Mouse (Mus musculus) MEL (cell line): ENCODE data around the gene Pigyl. TPM values are rescaled to one million over a fixed set of nuclear protein-coding genes. Genes with fewer than 3 reads are reported as not detected.

Experiments used
- DNase-seq: peaks from one replicate; pipeline ENCODE4 v3.0.0; 2011; ENCODE audit warnings: low read depth, low spot score
- H3K27ac ChIP-seq: 2 replicates; pipeline ENCODE4 v1.5.1; 2012; ENCODE audit warnings: low read depth, mild to moderate bottlenecking, control low read depth, low read length, moderate library complexity; ENCODE audit not compliant: control insufficient read depth
- H3K27me3 ChIP-seq, 2 experiments: fragments of 150-350 bp in 1 of 2; sonication (generic) in 1 of 2; 2 replicates each; pipeline ENCODE4 v1.6.1; 2012; ENCODE audit warnings: low read length in 2 of 2, mild to moderate bottlenecking in 2 of 2, improper control_type of control experiment in 1 of 2, moderate library complexity in 1 of 2; ENCODE audit not compliant: insufficient read depth in 2 of 2, control insufficient read depth in 1 of 2
- H3K36me3 ChIP-seq, 2 experiments: 2 replicates each; pipeline ENCODE4 v1.6.1; 2012 to 2014; ENCODE audit warnings: low read length in 2 of 2, improper control_type of control experiment in 1 of 2, inconsistent platforms in 1 of 2, mild to moderate bottlenecking in 1 of 2; ENCODE audit not compliant: insufficient read depth in 2 of 2, control insufficient read depth in 1 of 2
- H3K4me1 ChIP-seq, 2 experiments: fragments of 150-350 bp in 1 of 2; sonication (generic) in 1 of 2; 2 replicates each; pipeline ENCODE4 v1.6.1; 2012; ENCODE audit warnings: low read length in 2 of 2, improper control_type of control experiment in 1 of 2, mild to moderate bottlenecking in 1 of 2; ENCODE audit not compliant: insufficient read depth in 2 of 2, control insufficient read depth in 1 of 2
- H3K4me3 ChIP-seq, 2 experiments: fragments of 150-350 bp in 1 of 2; sonication (generic) in 1 of 2; 2 replicates each; pipeline ENCODE4 v1.5.1; 2012; ENCODE audit warnings: low read depth in 2 of 2, low read length in 2 of 2, mild to moderate bottlenecking in 2 of 2, moderate library complexity in 2 of 2, control low read depth in 1 of 2, improper control_type of control experiment in 1 of 2; ENCODE audit not compliant: control insufficient read depth in 1 of 2, insufficient read depth in 1 of 2
- H3K79me2 ChIP-seq: 2 replicates; pipeline ENCODE4 v1.6.1; 2012; ENCODE audit warnings: mild to moderate bottlenecking, low read length, moderate library complexity; ENCODE audit not compliant: control insufficient read depth, poor library complexity, insufficient read depth
- H3K9ac ChIP-seq: 2 replicates; pipeline ENCODE4 v1.6.1; 2012; ENCODE audit warnings: low read depth, mild to moderate bottlenecking, control low read depth, low read length, moderate library complexity; ENCODE audit not compliant: control insufficient read depth, poor library complexity, severe bottlenecking
- H3K9me3 ChIP-seq: fragments of 150-350 bp; sonication (generic); replicated peaks from 2 replicates; pipeline ENCODE4 v1.6.1; 2012; ENCODE audit warnings: mild to moderate bottlenecking, low read length, improper control_type of control experiment, moderate library complexity; ENCODE audit not compliant: insufficient read depth
- BHLHE40 ChIP-seq: IDR thresholded peaks from 2 replicates; pipeline ENCODE4 v1.6.1; 2012; ENCODE audit warnings: low read depth, mild to moderate bottlenecking, inconsistent platforms, low read length, improper control_type of control experiment, borderline replicate concordance
- CHD1 ChIP-seq: IDR thresholded peaks from 2 replicates; pipeline ENCODE4 v1.6.1; 2012; ENCODE audit warnings: low read depth, mild to moderate bottlenecking, inconsistent platforms, low read length, improper control_type of control experiment
- CHD2 ChIP-seq: IDR thresholded peaks from 2 replicates; pipeline ENCODE4 v1.6.1; 2011; ENCODE audit warnings: low read length, improper control_type of control experiment
- CTCF ChIP-seq, 3 experiments: IDR thresholded peaks in 2 of 3; conservative IDR thresholded peaks in 1 of 3; 2 replicates each; pipeline ENCODE4 v1.5.1; 2011 to 2012; ENCODE audit warnings: low read length in 3 of 3, low read depth in 2 of 3, mild to moderate bottlenecking in 2 of 3, improper control_type of control experiment in 1 of 3, inconsistent platforms in 1 of 3, mixed read lengths in 1 of 3, moderate library complexity in 1 of 3; ENCODE audit not compliant: control insufficient read depth in 1 of 3, insufficient read depth in 1 of 3, poor library complexity in 1 of 3, severe bottlenecking in 1 of 3
- E2F4 ChIP-seq: IDR thresholded peaks from 2 replicates; pipeline ENCODE4 v1.6.1; 2011; ENCODE audit warnings: low read depth, low read length, improper control_type of control experiment, borderline replicate concordance
- ELF1 ChIP-seq: IDR thresholded peaks from 2 replicates; pipeline ENCODE4 v1.6.1; 2014; ENCODE audit warnings: low read depth, mild to moderate bottlenecking, inconsistent platforms, low read length, improper control_type of control experiment, moderate library complexity
- EP300 ChIP-seq, 2 experiments: IDR thresholded peaks; 2 replicates each; pipeline ENCODE4 v1.6.1; 2011; ENCODE audit warnings: improper control_type of control experiment in 2 of 2, low read length in 2 of 2, low read depth in 1 of 2, mild to moderate bottlenecking in 1 of 2
- ETS1 ChIP-seq: IDR thresholded peaks from 2 replicates; pipeline ENCODE4 v1.6.1; 2012; ENCODE audit warnings: low read depth, mild to moderate bottlenecking, inconsistent platforms, low read length, improper control_type of control experiment, moderate library complexity
- GATA1 ChIP-seq: IDR thresholded peaks from 2 replicates; pipeline ENCODE4 v1.6.1; 2011; ENCODE audit warnings: low read depth, low read length, improper control_type of control experiment
- HCFC1 ChIP-seq: IDR thresholded peaks from 2 replicates; pipeline ENCODE4 v1.6.1; 2012; ENCODE audit warnings: low read depth, mild to moderate bottlenecking, inconsistent platforms, low read length, improper control_type of control experiment, moderate library complexity
- JUND ChIP-seq: IDR thresholded peaks from 2 replicates; pipeline ENCODE4 v1.6.1; 2011; ENCODE audit warnings: low read depth, mild to moderate bottlenecking, improper control_type of control experiment, low read length
- MAFK ChIP-seq: IDR thresholded peaks from 2 replicates; pipeline ENCODE4 v1.6.1; 2011; ENCODE audit warnings: low read depth, mild to moderate bottlenecking, low read length, improper control_type of control experiment, borderline replicate concordance
- MAX ChIP-seq: IDR thresholded peaks from 2 replicates; pipeline ENCODE4 v1.6.1; 2011; ENCODE audit warnings: low read length, improper control_type of control experiment
- MEF2A ChIP-seq: IDR thresholded peaks from 2 replicates; pipeline ENCODE4 v1.6.1; 2014; ENCODE audit warnings: low read depth, mild to moderate bottlenecking, inconsistent platforms, low read length, improper control_type of control experiment; ENCODE audit not compliant: poor library complexity, insufficient replicate concordance, severe bottlenecking; ENCODE audit errors: extremely low read depth
- MXI1 ChIP-seq: IDR thresholded peaks from 2 replicates; pipeline ENCODE4 v1.6.1; 2011; ENCODE audit warnings: mild to moderate bottlenecking, low read depth, low read length, improper control_type of control experiment
- MYB ChIP-seq: IDR thresholded peaks from 2 replicates; pipeline ENCODE4 v1.6.1; 2011; ENCODE audit warnings: mild to moderate bottlenecking, low read depth, low read length, improper control_type of control experiment
- MYC ChIP-seq: IDR thresholded peaks from 2 replicates; pipeline ENCODE4 v1.6.1; 2011; ENCODE audit warnings: low read depth, mild to moderate bottlenecking, low read length, improper control_type of control experiment, moderate library complexity
- NELFE ChIP-seq: IDR thresholded peaks from 2 replicates; pipeline ENCODE4 v1.6.1; 2011; ENCODE audit warnings: low read depth, low read length, improper control_type of control experiment
- NRF1 ChIP-seq: IDR thresholded peaks from 2 replicates; pipeline ENCODE4 v1.6.1; 2014; ENCODE audit warnings: low read depth, mild to moderate bottlenecking, inconsistent platforms, low read length, improper control_type of control experiment, moderate library complexity; ENCODE audit not compliant: poor library complexity, insufficient read depth, severe bottlenecking
- POLR2A ChIP-seq, 2 experiments: IDR thresholded peaks; 2 replicates each; pipeline ENCODE4 v1.6.1; 2011 to 2012; ENCODE audit warnings: low read length in 2 of 2, mild to moderate bottlenecking in 2 of 2, control low read depth in 1 of 2, improper control_type of control experiment in 1 of 2, low read depth in 1 of 2, moderate library complexity in 1 of 2; ENCODE audit not compliant: control insufficient read depth in 1 of 2, insufficient read depth in 1 of 2, poor library complexity in 1 of 2
- POLR2AphosphoS2 ChIP-seq: IDR thresholded peaks from 2 replicates; pipeline ENCODE4 v1.6.1; 2011; ENCODE audit warnings: low read length, improper control_type of control experiment
- POLR2AphosphoS5 ChIP-seq: IDR thresholded peaks from 2 replicates; pipeline ENCODE4 v1.6.1; 2012; ENCODE audit warnings: low read depth, borderline replicate concordance, mild to moderate bottlenecking, inconsistent platforms, low read length, moderate library complexity, mixed read lengths
- RAD21 ChIP-seq: IDR thresholded peaks from 2 replicates; pipeline ENCODE4 v1.6.1; 2011; ENCODE audit warnings: mild to moderate bottlenecking, low read depth, low read length, improper control_type of control experiment
- SIN3A ChIP-seq: IDR thresholded peaks from 2 replicates; pipeline ENCODE4 v1.6.1; 2012; ENCODE audit warnings: low read length, improper control_type of control experiment, inconsistent platforms
- SMC3 ChIP-seq: IDR thresholded peaks from 2 replicates; pipeline ENCODE4 v1.6.1; 2011; ENCODE audit warnings: low read depth, low read length, improper control_type of control experiment
- TAL1 ChIP-seq: IDR thresholded peaks from 2 replicates; pipeline ENCODE4 v1.6.1; 2012; ENCODE audit warnings: mild to moderate bottlenecking, inconsistent platforms, low read length, moderate library complexity, mixed read lengths
- USF2 ChIP-seq, 2 experiments: IDR thresholded peaks; 2 replicates each; pipeline ENCODE4 v1.6.1; 2011 to 2012; ENCODE audit warnings: improper control_type of control experiment in 2 of 2, low read length in 2 of 2, borderline replicate concordance in 1 of 2, inconsistent platforms in 1 of 2, low read depth in 1 of 2, mild to moderate bottlenecking in 1 of 2; ENCODE audit not compliant: insufficient read depth in 1 of 2
- ZC3H11A ChIP-seq: IDR thresholded peaks from 2 replicates; pipeline ENCODE4 v1.6.1; 2012; ENCODE audit warnings: low read depth, mild to moderate bottlenecking, inconsistent platforms, low read length, improper control_type of control experiment
- ZKSCAN1 ChIP-seq: IDR thresholded peaks from 2 replicates; pipeline ENCODE4 v1.6.1; 2012; ENCODE audit warnings: low read depth, mild to moderate bottlenecking, inconsistent platforms, low read length, improper control_type of control experiment, moderate library complexity
- ZMIZ1 ChIP-seq: IDR thresholded peaks from 2 replicates; pipeline ENCODE4 v1.6.1; 2012; ENCODE audit warnings: low read depth, mild to moderate bottlenecking, inconsistent platforms, low read length, improper control_type of control experiment, moderate library complexity
- ZNF384 ChIP-seq: IDR thresholded peaks from 2 replicates; pipeline ENCODE4 v1.6.1; 2012; ENCODE audit warnings: low read depth, mild to moderate bottlenecking, inconsistent platforms, low read length, improper control_type of control experiment
- polyA plus RNA-seq, 2 experiments: library from polyadenylated mRNA; stranded (reverse) in 1 of 2; unstranded in 1 of 2; fragments of >175 nt in 1 of 2; fragments of >200 nt in 1 of 2; gene quantifications; 2 replicates each; pipeline versions ENCODE4 v1.2.1 to v1.2.4; 2012; ENCODE audit warnings: low replicate concordance in 2 of 2, low read depth in 1 of 2; ENCODE audit not compliant: insufficient read length in 2 of 2, insufficient read depth in 1 of 2, missing spikeins in 1 of 2
- total RNA-seq: library from RNA; depleted of rRNA; stranded (reverse); fragments of 300-350 nt; gene quantifications from 2 replicates; pipeline ENCODE4 v1.2.3, GENCODE M21; 2012

Gene Pigyl
- total and polyA plus RNA-seq, 3 experiments: 103 to 146 TPM; not detected in 1

DNA sequence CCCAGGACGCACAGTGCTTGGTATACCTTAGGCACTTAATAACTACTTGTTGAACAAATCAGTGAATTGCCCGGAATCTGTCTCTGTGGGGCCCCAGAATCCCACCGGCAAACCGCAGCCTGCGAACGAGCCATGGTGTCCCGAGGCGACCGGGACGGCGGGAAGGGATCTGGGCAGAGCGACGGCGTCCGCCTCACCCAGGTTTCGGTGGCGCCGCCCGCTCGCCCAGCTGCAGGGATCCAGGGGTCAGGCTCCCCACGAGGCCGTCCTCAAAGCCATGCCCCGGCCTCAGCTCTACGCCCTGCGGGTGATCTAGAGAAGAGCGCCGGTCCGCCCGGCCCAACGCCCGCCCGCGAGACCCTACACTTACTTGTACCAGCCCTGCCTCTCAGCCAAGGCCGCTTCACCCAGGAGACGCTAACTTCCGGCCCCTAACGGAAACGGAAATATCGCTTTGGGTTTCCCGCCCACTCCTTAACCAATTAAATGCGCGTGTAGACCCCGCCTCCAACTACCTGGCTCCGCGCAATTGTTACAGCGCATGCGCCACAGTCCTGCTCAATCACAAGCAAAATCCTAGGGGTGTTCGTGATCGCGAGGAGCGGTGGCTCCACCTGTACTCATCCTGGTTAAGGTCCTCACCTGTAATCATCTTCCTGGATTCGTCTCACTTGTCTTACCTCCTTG lies 39.8 kb upstream of the Pigyl start, which contains the start of gene Elof1 (continued):
- TF ChIP-seq MXI1: peak; percentile 93
- TF ChIP-seq GATA1: peak; percentile 10; the same call in 1 of the 2 replicates
- no peak for TF ChIP-seq RAD21
- no peak for TF ChIP-seq MYB
- TF ChIP-seq, all 39 proteins: peak for 21

DNA sequence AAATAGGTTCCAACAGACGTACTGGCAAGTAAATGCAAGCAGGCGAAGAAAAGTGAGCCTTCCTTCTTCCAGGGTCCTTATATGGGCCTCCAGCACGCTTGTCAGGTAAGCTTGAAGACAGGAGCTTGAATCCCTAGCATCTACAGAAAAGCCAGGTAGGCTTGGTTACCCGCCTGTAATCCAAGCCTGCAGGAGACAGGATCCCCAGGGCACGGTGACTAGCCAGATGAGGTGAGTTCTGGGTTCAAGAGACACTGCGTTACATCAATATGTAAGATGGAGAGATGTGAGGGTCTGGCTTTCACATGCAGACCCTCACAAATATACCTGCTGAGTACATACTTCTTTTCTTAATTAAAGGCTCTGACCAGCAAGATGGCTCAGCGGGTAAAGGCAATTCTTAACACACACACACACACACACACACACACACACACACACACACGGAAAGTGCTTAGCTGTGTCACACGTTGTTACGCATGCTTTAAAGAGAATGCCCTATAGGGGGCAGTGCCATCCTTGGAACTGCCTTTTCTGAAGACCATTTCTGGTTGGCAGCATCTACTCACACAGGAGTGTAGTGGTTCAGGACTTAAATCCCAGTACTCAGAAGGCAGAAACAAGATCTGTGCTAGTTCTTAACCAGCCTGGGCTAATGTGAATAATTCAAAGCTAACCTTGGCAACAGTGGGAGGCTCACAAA lies 38.7 kb upstream of the Pigyl start:
- H3K27me3 ChIP-seq: no peaks in the 10 kb centered on the region
- H3K36me3 ChIP-seq: peaks cover 0 to 30% of the 10 kb centered on the region in 2 experiments; a peak in 3 of 4 replicates
- H3K4me1 ChIP-seq: peaks cover 16 to 46% of the 10 kb centered on the region in 2 experiments
- peaks cover 13% of the 10 kb centered on the region for H3K79me2 ChIP-seq
- peak overlapping the region; percentile 60 for H3K9ac ChIP-seq
- H3K9me3 ChIP-seq: no peaks in the 10 kb centered on the region
- peak; percentile 97 for DNase-seq
- H3K27ac ChIP-seq: no peak overlapping the region
- H3K4me3 ChIP-seq: peak overlapping the region; percentile 62 to 70
- TF ChIP-seq ZKSCAN1 (no peak), ZNF384 (no peak), MEF2A (no peak), CHD2 (no peak), CTCF (IDR thresholded peaks at IDR 0.05 in 2 of 3, conservative IDR thresholded peaks at IDR 0.05 in 1 of 3; ENCODE audit: control insufficient read depth in 1 of 3, insufficient read depth in 1 of 3, low read depth in 2 of 3, low read length in 3 of 3, poor library complexity in 1 of 3, severe bottlenecking in 1 of 3) (peak in 2 of 3 experiments; percentile 89 to 96; a peak in 4 of 6 replicates), HCFC1 (0 out of 2 replicates have a peak, but pooled peaks have one; percentile 59), SIN3A (0 out of 2 replicates have a peak, but pooled peaks have one; percentile 5), USF2 (IDR thresholded peaks at IDR 0.05; ENCODE audit: borderline replicate concordance in 1 of 2, insufficient read depth in 1 of 2, low read depth in 1 of 2, low read length in 2 of 2) (no peak), POLR2A (IDR thresholded peaks at IDR 0.05; ENCODE audit: control insufficient read depth in 1 of 2, insufficient read depth in 1 of 2, low read depth in 1 of 2, low read length in 2 of 2, poor library complexity in 1 of 2) (no peak), NELFE (no peak), BHLHE40 (0 out of 2 replicates have a peak, but pooled peaks have one; percentile 5), E2F4 (no peak), EP300 (IDR thresholded peaks at IDR 0.05; ENCODE audit: low read depth in 1 of 2, low read length in 2 of 2) (no peak), MYC (peak; percentile 94), MAFK (no peak), MAX (no peak; the same call in 1 of the 2 replicates), ETS1 (no peak), TAL1 (no peak), ZMIZ1 (no peak), NRF1 (no peak), POLR2AphosphoS2 (no peak), GATA1 (no peak), JUND (peak; percentile 36), SMC3 (peak; percentile 80), ELF1 (no peak), CHD1 (0 out of 2 replicates have a peak, but pooled peaks have one; percentile 66), MXI1 (peak; percentile 67; the same call in 1 of the 2 replicates), MYB (no peak), ZC3H11A (peak; percentile 80), RAD21 (peak; percentile 84), POLR2AphosphoS5 (no peak)
